Mouse (Mus musculus): ENCODE data around the gene Sptb.
A peak's percentile ranks its signal among the peaks of the same experiment; 100 is the strongest.

Gene Sptb

DNA sequence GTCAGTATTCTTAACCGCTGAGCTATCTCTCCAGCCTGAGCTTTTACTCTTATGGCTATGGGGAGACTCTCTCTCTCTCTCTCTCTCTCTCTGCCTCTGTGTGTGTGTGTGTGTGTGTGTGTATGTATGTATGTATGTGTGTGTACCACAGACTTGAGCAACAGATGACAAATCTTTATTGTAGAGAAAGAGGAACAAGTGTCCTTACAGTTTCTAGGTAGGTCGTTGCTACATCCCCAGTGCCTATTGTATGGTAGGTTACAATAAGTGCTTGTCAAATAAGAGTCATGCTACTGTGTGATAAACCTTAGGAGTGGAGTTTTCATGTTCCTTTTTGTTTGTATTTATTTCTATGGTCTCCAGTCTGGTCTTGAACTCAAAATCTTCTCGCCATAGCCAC is 170.2 kb downstream of the Sptb start:
- DNase-seq = no peak

DNA sequence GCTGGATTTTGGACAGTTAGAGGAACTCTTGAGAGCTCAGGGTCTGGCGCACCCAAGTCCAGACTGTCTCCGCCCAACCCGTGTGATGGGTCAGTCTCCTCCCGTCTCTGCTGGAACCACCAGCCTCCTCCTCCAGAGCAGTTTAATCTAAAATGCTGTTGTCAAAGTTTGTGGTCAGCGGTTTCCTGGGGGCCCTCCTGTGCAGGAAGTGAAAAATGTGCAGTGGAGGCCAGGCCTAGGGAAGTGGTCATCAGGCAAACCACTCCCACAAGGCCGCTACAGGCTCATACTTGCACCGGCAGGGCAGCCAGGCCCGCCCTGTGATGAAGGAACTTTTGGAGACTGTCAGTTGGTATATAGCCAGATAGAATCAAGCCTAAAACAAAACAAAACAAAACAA is 172.9 kb downstream of the Sptb start:
- DNase-seq = peak; percentile 41

DNA sequence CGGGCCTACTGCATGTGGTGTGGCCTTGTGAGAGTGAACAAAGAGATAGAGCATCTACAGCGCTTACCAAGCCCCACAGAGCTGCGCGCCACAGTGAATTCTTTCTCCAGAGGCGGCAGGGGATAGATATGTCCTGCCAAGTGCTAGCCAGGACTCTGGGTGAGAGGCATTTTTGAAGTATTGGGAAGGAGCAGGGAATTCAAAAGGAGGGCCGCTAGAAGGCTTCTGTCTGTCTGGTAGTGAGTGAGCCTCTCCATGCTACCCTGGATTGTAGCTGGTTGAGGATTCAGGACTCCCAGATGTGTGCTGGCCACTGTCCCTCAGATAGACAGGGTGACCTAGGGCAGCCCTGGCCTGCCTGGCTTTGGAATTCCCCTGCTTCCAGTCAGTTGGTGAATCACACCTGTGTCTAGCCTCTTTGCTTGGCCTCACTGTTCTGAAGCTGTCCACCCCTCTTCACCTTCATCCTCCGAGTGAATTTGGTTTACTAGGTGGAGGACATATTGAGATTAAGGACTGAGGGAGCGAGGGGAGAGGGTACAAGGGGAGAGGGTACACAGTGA is 173.7 kb downstream of the Sptb start:
- DNase-seq = no peak

DNA sequence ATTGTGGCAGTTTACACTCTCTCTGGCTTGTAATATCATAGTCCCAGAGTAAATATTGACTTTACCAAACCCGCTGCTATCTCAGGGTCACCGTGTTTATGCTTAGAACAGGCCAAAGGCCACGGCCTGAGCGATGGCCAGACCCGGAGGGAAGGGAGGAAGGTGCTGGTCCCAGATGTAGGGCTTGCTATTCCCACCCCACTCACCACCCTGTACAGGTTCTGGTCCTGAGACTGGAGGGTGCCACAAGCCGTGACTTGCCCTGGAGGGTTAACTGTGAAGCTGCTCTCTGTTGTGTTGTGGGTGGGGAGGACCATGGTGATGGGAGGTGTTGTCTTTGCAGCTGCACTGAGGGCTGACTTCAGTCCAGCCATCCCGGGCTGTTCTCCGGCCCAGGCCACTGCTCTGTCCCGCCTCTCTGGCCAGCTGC is 174.9 kb downstream of the Sptb start:
- peak; percentile 46 for DNase-seq

DNA sequence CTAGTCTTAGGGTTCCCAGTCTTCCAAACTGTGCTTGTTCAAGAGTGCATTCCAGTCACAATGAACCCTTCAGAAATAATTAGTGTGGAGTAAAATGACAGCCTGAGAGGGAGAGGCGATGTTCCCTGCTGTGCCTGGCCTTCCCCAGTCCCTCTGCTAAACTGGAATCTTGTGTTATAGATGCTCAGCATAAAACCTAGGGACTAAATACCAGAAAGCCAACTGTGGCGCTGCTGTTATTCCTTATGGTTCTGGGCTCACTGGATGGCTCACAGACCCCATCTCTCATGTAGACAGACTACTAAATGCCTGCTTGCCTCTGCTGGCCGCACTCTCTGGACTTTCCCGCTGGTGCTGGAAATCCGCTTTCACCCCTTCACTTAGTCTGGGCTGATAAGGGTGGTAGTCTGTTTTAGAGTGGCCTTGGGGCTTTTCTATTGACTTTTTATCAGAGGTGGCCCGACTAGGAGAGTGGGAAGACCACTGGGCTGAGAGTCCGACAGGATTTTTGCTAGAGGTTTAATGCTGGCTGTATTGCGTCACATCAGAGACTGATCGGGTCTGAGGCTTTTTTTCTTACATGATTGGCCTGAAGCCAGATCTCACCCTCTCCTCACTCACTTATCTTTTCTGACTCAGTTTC is 175.6 kb downstream of the Sptb start:
- peak; percentile 56 for DNase-seq

DNA sequence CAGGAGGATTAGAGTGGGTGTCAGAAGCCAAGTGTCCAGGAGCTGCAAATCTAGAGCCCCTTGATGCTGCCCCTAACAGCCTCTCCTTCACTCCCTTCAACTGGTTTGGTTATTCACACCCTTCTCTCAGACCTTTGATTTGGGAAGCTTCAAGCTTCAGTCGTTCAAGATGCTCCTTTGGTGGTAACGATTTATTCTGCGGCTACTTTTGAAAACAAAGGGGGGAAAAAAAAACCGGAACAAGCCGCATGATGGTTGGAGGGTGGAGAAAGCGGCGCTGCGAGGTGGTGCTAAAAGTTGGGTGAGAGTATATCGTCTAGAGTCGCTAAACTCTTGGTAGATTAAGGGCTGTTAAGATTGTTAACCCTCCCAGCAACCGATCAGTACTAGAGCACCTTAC is 176.1 kb downstream of the Sptb start:
- DNase-seq = no peak

DNA sequence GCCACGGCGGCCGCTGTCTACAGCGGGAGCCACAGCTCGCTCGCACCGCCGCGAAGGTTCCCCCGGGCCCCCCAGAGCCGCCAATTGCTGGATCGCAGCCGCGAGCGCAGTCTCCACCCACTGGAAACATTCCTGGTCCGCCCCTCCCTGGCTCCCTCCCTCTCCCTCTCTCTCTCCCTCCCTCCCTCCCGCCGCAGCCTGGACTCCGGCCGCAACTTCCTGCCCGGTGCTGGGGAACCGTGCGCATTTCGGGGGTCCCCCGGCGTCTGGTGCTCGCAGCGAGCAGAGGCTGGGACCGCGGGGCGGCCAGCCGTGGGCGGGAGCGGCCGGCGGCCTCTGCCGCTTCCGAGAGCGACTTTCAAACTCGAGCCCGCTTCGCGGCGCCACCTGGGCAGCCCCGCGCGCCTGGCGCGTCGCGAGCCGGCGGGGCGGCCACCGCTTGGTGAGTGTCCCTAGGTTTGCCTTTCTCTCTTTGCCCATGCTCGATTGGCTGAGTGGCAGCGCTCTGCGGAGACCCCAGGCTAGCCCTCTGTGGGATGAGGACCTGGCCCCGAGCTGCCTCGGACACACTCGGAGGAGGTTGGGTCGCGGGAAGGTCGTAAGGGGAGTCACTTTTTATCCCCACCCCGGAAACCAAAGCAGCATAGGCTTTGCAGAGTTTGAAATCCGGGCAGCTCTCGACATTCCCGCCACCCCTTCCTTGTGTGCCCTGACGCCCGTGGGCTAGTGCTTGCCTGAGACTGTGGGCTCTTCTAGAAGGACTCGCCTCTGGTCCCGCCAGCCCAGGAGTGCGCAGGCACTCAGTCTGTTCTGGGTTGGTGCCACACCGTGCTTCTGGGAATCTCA is 176.7 kb downstream of the Sptb start:
- peak; percentile 95 for DNase-seq

DNA sequence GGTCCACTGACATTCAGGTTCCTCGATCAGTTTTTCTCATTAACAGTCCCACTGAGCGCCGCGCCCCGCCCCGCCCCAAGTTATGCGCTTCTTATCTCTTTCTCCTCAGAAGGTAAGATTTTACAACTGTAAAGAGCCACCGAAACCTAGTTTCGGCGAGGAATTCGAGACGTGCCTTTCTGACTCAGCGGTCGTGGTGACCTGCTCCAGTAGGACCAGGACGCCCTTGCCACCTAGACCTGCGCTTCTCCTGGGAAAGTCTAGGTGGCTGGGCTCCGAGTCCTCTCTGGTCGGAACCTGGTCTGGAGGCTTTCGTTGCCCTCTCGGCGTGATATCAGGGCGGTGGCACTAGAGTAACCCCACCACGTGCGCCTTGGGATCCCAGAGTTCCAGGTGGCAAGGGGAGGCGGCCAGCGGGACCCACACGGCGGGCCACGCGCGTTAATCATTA is 177.4 kb downstream of the Sptb start:
- no peak for DNase-seq

DNA sequence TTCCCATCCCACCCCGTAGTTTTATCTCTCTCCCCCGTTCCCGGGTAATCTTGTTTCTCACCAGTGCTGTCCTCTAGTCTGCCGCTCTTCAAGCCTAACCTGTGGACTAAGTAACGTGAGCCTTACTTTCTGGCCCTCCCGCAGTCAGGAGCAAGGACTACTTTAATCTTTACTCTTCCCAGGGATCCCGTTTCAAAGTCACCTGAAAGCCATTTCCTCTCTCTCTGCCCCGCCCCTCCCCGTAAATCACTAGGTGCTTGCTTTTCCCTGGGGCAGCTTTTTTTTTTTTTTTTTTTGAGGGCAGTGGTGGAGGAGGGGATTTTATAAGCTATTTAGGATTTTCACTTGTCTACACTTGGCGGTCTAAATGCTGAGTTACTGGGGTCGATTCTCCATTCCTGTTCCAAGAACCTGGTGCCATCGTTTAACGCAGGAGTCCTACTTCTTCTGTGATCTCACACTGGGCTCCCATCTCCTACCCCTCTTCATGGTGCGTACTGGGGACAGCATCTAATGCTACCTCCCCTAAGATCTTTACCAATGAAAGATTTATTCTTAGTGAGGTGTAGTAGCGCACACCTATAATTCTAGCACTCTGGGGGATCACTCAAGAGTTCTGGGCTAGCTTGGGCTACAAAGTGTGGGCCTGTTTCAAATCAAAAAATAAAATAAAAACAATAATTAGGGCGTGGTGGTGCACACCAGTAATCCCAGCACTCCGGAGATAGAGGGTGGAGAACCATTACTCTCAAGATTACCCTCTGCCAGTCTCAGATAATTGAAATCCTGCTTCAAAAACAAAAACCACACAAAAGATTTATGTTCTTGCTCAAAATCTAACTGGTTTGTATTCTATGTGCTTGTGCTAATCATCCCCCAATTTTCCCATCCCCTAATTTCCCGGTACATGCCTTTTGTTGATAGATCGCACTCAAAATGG is 178.1 kb downstream of the Sptb start:
- peak; percentile 75 for DNase-seq

DNA sequence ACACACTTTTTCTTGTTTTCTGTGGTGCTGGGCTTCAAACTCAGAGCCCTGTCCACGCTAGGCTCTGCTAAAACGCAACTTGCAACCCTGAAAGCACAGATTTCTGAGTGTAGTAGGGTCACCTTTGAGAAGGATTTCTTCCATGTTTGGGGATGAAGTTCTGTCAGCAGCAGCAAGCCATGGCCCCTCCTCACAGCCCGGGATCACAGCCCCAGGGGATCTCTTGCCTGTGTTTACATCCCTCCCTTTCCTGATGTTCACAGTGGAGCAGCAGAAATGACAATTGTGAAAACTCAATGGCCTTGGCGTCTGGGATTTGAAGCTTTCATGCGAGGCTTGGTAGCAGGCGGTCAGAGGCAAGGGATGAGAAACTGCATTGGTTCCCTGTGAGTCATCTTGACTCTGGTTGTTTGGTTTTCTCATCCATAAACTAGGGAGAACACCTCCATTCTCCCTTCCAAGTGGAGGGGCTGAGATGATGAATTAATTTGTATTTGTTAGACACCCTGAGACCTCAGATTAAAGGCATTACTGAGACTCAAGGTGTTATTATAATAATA is 179.7 kb downstream of the Sptb start, which contains the start of gene Plekhg3:
Gene Plekhg3, plus strand, starts transcription at position 312 of the 560 bp plus-strand sequence.
- no peak for DNase-seq

Measured in kidney, adult 18-20 months (tissue).